Mouse (Mus musculus) CH12.LX (cell line): ENCODE data around the gene Btbd19. TPM values are rescaled to one million over a fixed set of nuclear protein-coding genes. Genes with fewer than 3 reads are reported as not detected.

Experiments
- DNase-seq: peaks from one replicate; pipeline ENCODE4 v3.0.0-alpha.2; 2013; ENCODE audit errors: extremely low read depth
- H3K27ac ChIP-seq: 2 replicates; pipeline ENCODE4 v1.5.1; 2012; ENCODE audit warnings: low read depth, mild to moderate bottlenecking, control low read depth, moderate library complexity; ENCODE audit not compliant: insufficient read depth
- H3K27me3 ChIP-seq: replicated peaks from 2 replicates; pipeline ENCODE3; 2012; ENCODE audit warnings: inconsistent platforms
- H3K36me3 ChIP-seq, 2 experiments: replicated peaks in 1 of 2; 2 replicates each; pipeline versions ENCODE3 to v1.6.1; 2012; ENCODE audit warnings: inconsistent platforms in 1 of 2, low read length in 1 of 2, mild to moderate bottlenecking in 1 of 2, mixed read lengths in 1 of 2, moderate library complexity in 1 of 2; ENCODE audit not compliant: control insufficient read depth in 1 of 2, insufficient read depth in 1 of 2
- H3K4me1 ChIP-seq, 2 experiments: 2 replicates each; pipeline ENCODE4 v1.6.1; 2012; ENCODE audit warnings: inconsistent platforms in 1 of 2, moderate library complexity in 1 of 2; ENCODE audit not compliant: insufficient read depth in 2 of 2, control insufficient read depth in 1 of 2
- H3K4me2 ChIP-seq: 2 replicates; pipeline ENCODE4 v1.6.1; 2012; ENCODE audit warnings: low read depth, mild to moderate bottlenecking, control low read depth; ENCODE audit not compliant: poor library complexity, insufficient read depth, severe bottlenecking
- H3K4me3 ChIP-seq, 3 experiments: fragments of 150-350 bp in 1 of 3; sonication (generic) in 1 of 3; replicated peaks in 1 of 3; 2 replicates each; pipeline versions ENCODE3 to v1.5.1; 2011 to 2012; ENCODE audit warnings: low read depth in 2 of 3, low read length in 2 of 3, mild to moderate bottlenecking in 2 of 3, moderate library complexity in 2 of 3, control low read depth in 1 of 3, improper control_type of control experiment in 1 of 3, inconsistent platforms in 1 of 3, mixed read lengths in 1 of 3; ENCODE audit not compliant: poor library complexity in 1 of 3
- H3K79me2 ChIP-seq: replicated peaks from 2 replicates; pipeline ENCODE4 v1.6.1; 2012; ENCODE audit warnings: mild to moderate bottlenecking, moderate library complexity; ENCODE audit not compliant: control insufficient read depth, poor library complexity, insufficient read depth, severe bottlenecking; ENCODE audit errors: extremely low read depth
- H3K9ac ChIP-seq: 2 replicates; pipeline ENCODE4 v1.6.1; 2012; ENCODE audit warnings: low read depth, mild to moderate bottlenecking, control low read depth, moderate library complexity; ENCODE audit not compliant: insufficient read depth
- H3K9me3 ChIP-seq: replicated peaks from 2 replicates; pipeline ENCODE3; 2012; ENCODE audit warnings: low read length, inconsistent platforms, mixed read lengths
- CHD1 ChIP-seq: IDR thresholded peaks from 2 replicates; pipeline ENCODE4 v1.6.1; 2012; ENCODE audit warnings: low read depth, low read length, improper control_type of control experiment, inconsistent platforms
- CHD2 ChIP-seq: IDR thresholded peaks from 2 replicates; pipeline ENCODE4 v1.6.1; 2011; ENCODE audit warnings: low read length, improper control_type of control experiment
- ELF1 ChIP-seq: IDR thresholded peaks from 2 replicates; pipeline ENCODE4 v1.6.1; 2014; ENCODE audit warnings: low read depth, mild to moderate bottlenecking, inconsistent platforms, low read length, improper control_type of control experiment
- EP300 ChIP-seq: IDR thresholded peaks from 2 replicates; pipeline ENCODE4 v1.6.1; 2011; ENCODE audit warnings: low read length, improper control_type of control experiment
- GABPA ChIP-seq: IDR thresholded peaks from 2 replicates; pipeline ENCODE4 v1.6.1; 2012; ENCODE audit warnings: low read depth, low read length, improper control_type of control experiment, inconsistent platforms; ENCODE audit not compliant: insufficient replicate concordance
- IRF4 ChIP-seq: IDR thresholded peaks from 2 replicates; pipeline ENCODE4 v1.6.1; 2014; ENCODE audit warnings: low read depth, mild to moderate bottlenecking, inconsistent platforms, low read length, improper control_type of control experiment
- JUND ChIP-seq: conservative IDR thresholded peaks from 2 replicates; pipeline ENCODE4 v1.6.1; 2011; ENCODE audit warnings: low read depth, low read length, improper control_type of control experiment
- MAFK ChIP-seq: IDR thresholded peaks from 2 replicates; pipeline ENCODE4 v1.6.1; 2011; ENCODE audit warnings: low read length, improper control_type of control experiment; ENCODE audit not compliant: insufficient replicate concordance
- MEF2A ChIP-seq: IDR thresholded peaks from 2 replicates; pipeline ENCODE4 v1.6.1; 2014; ENCODE audit warnings: low read depth, mild to moderate bottlenecking, inconsistent platforms, low read length, improper control_type of control experiment, borderline replicate concordance
- MXI1 ChIP-seq: IDR thresholded peaks from 2 replicates; pipeline ENCODE4 v1.6.1; 2011; ENCODE audit warnings: mild to moderate bottlenecking, low read depth, low read length, improper control_type of control experiment
- MYC ChIP-seq: IDR thresholded peaks from 2 replicates; pipeline ENCODE4 v1.6.1; 2011; ENCODE audit warnings: low read depth, mild to moderate bottlenecking, improper control_type of control experiment, low read length
- NELFE ChIP-seq: IDR thresholded peaks from 2 replicates; pipeline ENCODE4 v1.6.1; 2011; ENCODE audit warnings: low read depth, low read length, improper control_type of control experiment
- NRF1 ChIP-seq: IDR thresholded peaks from 2 replicates; pipeline ENCODE4 v1.6.1; 2014; ENCODE audit warnings: low read depth, mild to moderate bottlenecking, inconsistent platforms, low read length, improper control_type of control experiment, moderate library complexity
- PAX5 ChIP-seq: IDR thresholded peaks from 2 replicates; pipeline ENCODE4 v1.6.1; 2012; ENCODE audit warnings: low read length, inconsistent platforms, mixed read lengths
- RAD21 ChIP-seq: IDR thresholded peaks from 2 replicates; pipeline ENCODE4 v1.6.1; 2011; ENCODE audit warnings: low read depth, mild to moderate bottlenecking, low read length, improper control_type of control experiment, moderate library complexity
- RCOR1 ChIP-seq: conservative IDR thresholded peaks from 2 replicates; pipeline ENCODE4 v1.6.1; 2012; ENCODE audit warnings: low read depth, mild to moderate bottlenecking, inconsistent platforms, low read length, improper control_type of control experiment
- SIN3A ChIP-seq: IDR thresholded peaks from 2 replicates; pipeline ENCODE4 v1.6.1; 2012; ENCODE audit warnings: low read length, improper control_type of control experiment, inconsistent platforms
- SMC3 ChIP-seq: IDR thresholded peaks from 2 replicates; pipeline ENCODE4 v1.6.1; 2011; ENCODE audit warnings: low read depth, low read length, improper control_type of control experiment
- TCF12 ChIP-seq: IDR thresholded peaks from 2 replicates; pipeline ENCODE4 v1.6.1; 2014; ENCODE audit warnings: low read depth, mild to moderate bottlenecking, inconsistent platforms, low read length, improper control_type of control experiment
- UBTF ChIP-seq: IDR thresholded peaks from 2 replicates; pipeline ENCODE4 v1.6.1; 2012; ENCODE audit warnings: low read depth, mild to moderate bottlenecking, inconsistent platforms, low read length, improper control_type of control experiment, moderate library complexity
- USF1 ChIP-seq: IDR thresholded peaks from 2 replicates; pipeline ENCODE4 v1.6.1; 2014; ENCODE audit warnings: low read depth, mild to moderate bottlenecking, inconsistent platforms, low read length, improper control_type of control experiment
- USF2 ChIP-seq: conservative IDR thresholded peaks from 2 replicates; pipeline ENCODE4 v1.6.1; 2011; ENCODE audit warnings: low read depth, low read length, improper control_type of control experiment
- ZKSCAN1 ChIP-seq: IDR thresholded peaks from 2 replicates; pipeline ENCODE4 v1.6.1; 2012; ENCODE audit warnings: low read depth, inconsistent platforms, low read length, improper control_type of control experiment, borderline replicate concordance
- dilution Hi-C: fragments of 300-500 bp; cut with MboI; formaldehyde crosslinking; loops from 2 replicates; pipeline ENCODE4 v1.14.3; 2020; ENCODE audit warnings: low sequenced_read_pairs; ENCODE audit not compliant: extremely low pct_unique_long_range_greater_than_20kb, extremely low pct_ligation_motif_present
- in situ Hi-C: fragments of 300-500 bp; cut with MboI; formaldehyde crosslinking; loops from 3 replicates; pipeline ENCODE4 v1.14.3; 2019; ENCODE audit warnings: low sequenced_read_pairs, low pct_ligation_motif_present, low pct_unique_long_range_greater_than_20kb, mixed read lengths
- polyA plus RNA-seq: library from polyadenylated mRNA; unstranded; fragments of >175 nt; gene quantifications from 2 replicates; pipeline ENCODE4 v1.2.1, GENCODE M21; 2012; ENCODE audit warnings: low read depth; ENCODE audit not compliant: insufficient read length
- total RNA-seq, 2 experiments: library from RNA; depleted of rRNA; stranded (reverse); fragments of 300-350 nt in 1 of 2; fragments of >200 nt in 1 of 2; gene quantifications; 2 replicates each; pipeline ENCODE4 v1.2.3; 2012 to 2014

Gene Btbd19
- total and polyA plus RNA-seq, 3 experiments, result 31.5 to 51.1 (median 36.3) TPM

DNA sequence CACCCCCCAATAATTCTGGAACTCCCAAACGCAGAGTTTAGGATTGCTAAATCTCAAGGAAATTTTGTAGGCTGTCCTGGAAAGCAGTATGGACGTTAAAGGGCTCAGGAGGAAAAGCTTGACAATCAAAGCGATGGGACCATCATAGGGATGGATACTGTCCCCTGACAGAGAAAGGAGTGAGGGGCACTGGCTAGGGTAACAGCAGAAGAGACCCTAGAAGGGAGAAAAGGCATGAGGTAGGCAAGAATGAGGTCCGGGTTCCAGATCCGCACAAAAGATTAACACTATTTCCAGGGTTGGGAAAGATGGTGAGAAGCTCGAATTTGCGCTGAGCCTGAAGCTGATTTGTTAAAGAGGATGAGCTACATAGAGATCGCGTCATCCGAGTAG lies 5.5 kb downstream of the Btbd19 start:
- peak overlapping the region; percentile 92 for H3K4me2 ChIP-seq
- peaks cover 5 to 27% of the 10 kb centered on the region in 2 experiments for H3K36me3 ChIP-seq
- TF ChIP-seq TCF12 (no peak), MEF2A (no peak), MXI1 (no peak), RCOR1 (no peak), IRF4 (no peak), NRF1 (no peak), RAD21 (no peak), MAFK (no peak), EP300 (no peak), SIN3A (no peak), SMC3 (no peak), PAX5 (no peak)
- peak overlapping the region; percentile 89 for H3K27ac ChIP-seq
- in situ Hi-C loops (no loop called here), dilution Hi-C loops (no loop called here)
- H3K27me3 ChIP-seq, result no peaks in the 10 kb centered on the region
- no peaks in the 10 kb centered on the region for H3K9me3 ChIP-seq
- peaks cover 5 to 45% of the 10 kb centered on the region in 2 experiments; a peak in 3 of 4 replicates for H3K4me1 ChIP-seq
- DNase-seq, result no peak
- peak overlapping the region; percentile 69 to 87 (median 85) for H3K4me3 ChIP-seq
- H3K9ac ChIP-seq, result peak overlapping the region; percentile 96
- peaks cover 8% of the 10 kb centered on the region; the same call in 1 of the 2 replicates for H3K79me2 ChIP-seq

GRCm38 (mm10) chr4:117119636-117120035 lies 5.9 kb downstream of the Btbd19 start:
- Histone ChIP-seq H3K36me3 (peaks cover 5 to 30% of the 10 kb centered on the region in 2 experiments), H3K9ac (peak overlapping the region; percentile 96), H3K9me3 (no peaks in the 10 kb centered on the region), H3K4me1 (peaks cover 5 to 41% of the 10 kb centered on the region in 2 experiments; a peak in 3 of 4 replicates), H3K27me3 (no peaks in the 10 kb centered on the region), H3K79me2 (peaks cover 8% of the 10 kb centered on the region; the same call in 1 of the 2 replicates), H3K4me3 (peak overlapping the region; percentile 69 to 87 (median 85)), H3K27ac (peak overlapping the region; percentile 89; the same call in 1 of the 2 replicates), H3K4me2 (peak overlapping the region; percentile 92)
- TF ChIP-seq MYC (no peak), JUND (no peak), ELF1 (no peak), IRF4 (no peak), CHD2 (no peak), NELFE (no peak), USF2 (no peak), CHD1 (no peak), GABPA (no peak), ZKSCAN1 (no peak), USF1 (no peak), RCOR1 (no peak), UBTF (no peak), PAX5 (no peak)
- in situ Hi-C loops, result no loop called here
- DNase-seq, result no peak
- dilution Hi-C loops, result no loop called here
